Mouse (Mus musculus) adrenal gland, postnatal 0 days (tissue): Measurements from ENCODE around the gene Atp5f1. TPM values are rescaled to one million over a fixed set of nuclear protein-coding genes. Genes with fewer than 3 reads are reported as not detected.

Experiments used
- polyA plus RNA-seq: library from polyadenylated mRNA; unstranded; fragments of >200 nt; fragmentation: Nextera tagmentation; extraction: Ambion mirVana; gene quantifications from 2 replicates; pipeline ENCODE4 v1.2.1, GENCODE M21; 2015

Gene Atp5f1
- polyA plus RNA-seq = 487 and 574 TPM in 2 replicates

DNA sequence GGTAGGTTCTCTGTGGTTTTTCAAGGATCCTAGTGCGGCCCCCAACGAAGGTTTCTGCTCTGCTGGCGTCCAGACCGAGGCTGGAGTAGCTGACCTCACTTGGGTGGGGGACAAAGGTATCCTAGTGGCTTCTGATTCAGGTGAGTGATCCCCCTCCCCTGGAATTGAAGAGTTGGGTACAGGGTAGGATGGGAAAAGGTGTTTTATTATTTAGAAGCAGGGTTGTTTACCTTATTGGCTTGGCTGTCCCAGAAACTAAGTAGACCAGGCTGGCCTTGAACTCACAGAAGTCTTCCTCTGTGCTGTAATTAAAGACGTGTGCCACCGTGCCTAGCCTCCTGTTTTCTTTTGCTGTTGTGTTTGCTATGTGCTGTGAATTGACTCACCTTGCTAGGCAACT, at the start of gene Atp5f1:
Atp5f1 (minus strand) TSS at position 101 of the 400 bp plus-strand sequence.

DNA sequence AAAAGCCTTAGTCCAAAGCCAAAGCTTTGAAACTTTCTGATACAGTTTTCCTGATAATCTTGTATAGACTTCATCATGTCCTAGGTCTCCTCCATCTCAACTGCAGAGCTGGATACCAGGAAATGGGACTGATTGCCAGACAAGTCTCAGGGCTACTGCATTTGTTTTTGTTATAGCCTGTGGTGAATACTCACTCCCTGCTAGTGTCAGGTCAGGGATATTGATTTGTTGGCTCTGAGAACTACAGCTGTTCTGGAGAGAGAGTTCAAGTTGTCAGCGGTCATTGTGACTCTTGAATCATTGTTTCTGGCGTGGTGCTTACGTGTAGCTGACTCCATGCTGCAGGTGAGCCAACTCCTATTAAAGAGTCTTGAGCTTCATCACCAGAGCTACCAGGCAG, 13.5 kb upstream of the Atp5f1 start, which contains the start of gene Ovgp1:
Ovgp1 (plus strand) TSS at position 301 of the 400 bp plus-strand sequence.

DNA sequence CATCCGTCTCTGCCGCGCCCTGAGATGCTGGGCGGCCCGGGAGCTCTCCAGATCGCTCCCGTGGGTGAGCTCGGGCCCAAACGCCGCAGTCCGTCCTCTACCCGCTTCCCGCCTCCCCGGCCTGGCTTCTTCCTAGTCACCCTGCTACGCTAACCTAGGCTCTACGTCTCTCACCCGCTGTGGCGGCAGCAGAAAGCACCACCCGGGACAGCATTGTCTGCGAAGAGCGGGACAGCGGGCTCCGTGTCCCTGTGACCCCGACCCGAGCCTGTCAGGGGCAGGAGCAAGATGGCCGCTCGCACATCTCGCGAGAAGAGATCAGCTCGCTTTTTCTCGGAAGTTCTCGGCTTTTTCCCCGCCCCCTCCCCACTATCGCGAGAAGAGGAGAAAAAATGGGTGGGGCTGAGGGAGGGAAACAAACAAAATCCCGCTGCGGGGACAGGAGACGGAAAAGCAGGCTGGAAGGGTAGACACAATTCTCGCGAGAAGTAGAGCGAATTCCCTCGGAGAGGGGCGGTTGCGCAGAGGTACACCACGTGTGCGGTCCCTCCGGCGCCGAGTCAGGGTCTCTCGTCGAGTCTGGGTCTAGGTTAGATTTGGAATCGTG, 822 bp downstream of the Atp5f1 start, which contains the start of gene Wdr77:
Wdr77 (plus strand) TSS at position 396 of the 607 bp plus-strand sequence.

DNA sequence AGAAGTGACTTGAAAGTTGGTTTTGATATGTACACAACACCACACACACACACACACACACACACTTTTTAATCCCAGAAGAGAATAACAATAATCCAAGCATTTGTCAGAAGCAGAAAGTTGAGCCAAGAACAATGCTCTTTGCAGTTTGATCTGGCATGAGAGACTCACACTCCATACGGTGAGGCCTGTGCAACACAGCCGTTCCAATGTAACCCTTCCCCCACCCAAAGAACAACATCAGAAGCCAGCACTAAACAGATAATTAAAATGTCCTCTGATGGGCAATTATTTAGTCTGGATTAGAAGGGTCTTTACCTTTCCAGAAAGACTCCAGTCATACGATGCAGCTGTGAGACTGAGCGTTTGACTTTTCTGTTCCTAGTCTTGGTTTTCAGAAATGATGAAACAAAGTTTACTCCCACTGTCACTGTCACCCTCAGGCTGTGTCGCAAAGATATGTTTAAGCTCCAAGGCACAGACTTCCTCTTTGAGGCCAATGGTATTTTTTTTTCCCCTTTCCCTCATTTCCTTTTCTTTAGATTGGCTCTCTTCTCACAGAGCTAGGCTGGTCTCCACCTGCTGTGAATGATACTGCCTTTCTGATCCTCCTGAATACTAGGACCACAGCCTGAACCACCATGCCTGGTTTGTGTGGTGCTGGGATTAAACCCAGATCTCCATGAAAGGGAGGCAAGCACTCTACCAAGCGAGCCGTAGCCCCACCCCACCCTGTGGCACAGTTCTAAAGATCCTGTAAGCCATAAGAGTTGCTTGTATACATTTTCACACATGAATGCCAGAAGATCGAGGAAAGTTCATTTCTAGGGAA, 27.4 kb downstream of the Atp5f1 start, which contains the start of gene I830077J02Rik:
I830077J02Rik (minus strand) TSS at position 425 of the 832 bp plus-strand sequence.

Other genes starting within 250 kb of the Atp5f1 start
- 176 and 188 TPM in 2 replicates for gene Rap1a, start 158.8 kb downstream of the Atp5f1 start, polyA plus RNA-seq
- gene Adora3, start 89.2 kb downstream of the Atp5f1 start, polyA plus RNA-seq = 0.25 and 0.54 TPM in 2 replicates
- gene Tmigd3, start 89.2 kb downstream of the Atp5f1 start, polyA plus RNA-seq = not detected in 2 replicates
- 0.90 and 0.94 TPM in 2 replicates for gene I830077J02Rik, start 27.4 kb downstream of the Atp5f1 start, polyA plus RNA-seq
- gene Wdr77, start 730 bp downstream of the Atp5f1 start, polyA plus RNA-seq = 31.9 and 62.2 TPM in 2 replicates
- 0.95 and 1.2 TPM in 2 replicates for gene Ovgp1, start 13.6 kb upstream of the Atp5f1 start, polyA plus RNA-seq
- not detected in 2 replicates for gene Pifo, start 54.5 kb upstream of the Atp5f1 start, polyA plus RNA-seq
- not detected in 2 replicates for gene Chil5, start 72.7 kb upstream of the Atp5f1 start, polyA plus RNA-seq
- 0.12 and 0.14 TPM in 2 replicates for gene Chia1, start 153.1 kb upstream of the Atp5f1 start, polyA plus RNA-seq
- 5.7 and 8.9 TPM in 2 replicates for gene Chil3, start 207.5 kb upstream of the Atp5f1 start, polyA plus RNA-seq